Mouse (Mus musculus) thymus, adult 2 months (tissue): ENCODE results near the gene Rgs8. TPM values are rescaled to one million over a fixed set of nuclear protein-coding genes. Genes with fewer than 3 reads are reported as not detected.
A peak's percentile ranks its signal among the peaks of the same experiment; 100 is the strongest.

Experiments used
- DNase-seq: peaks from one replicate; pipeline ENCODE4 v3.0.0; 2021
- H3K27ac ChIP-seq: fragments of 200-500 bp; 2 replicates; pipeline ENCODE4 v1.5.1; 2012; ENCODE audit warnings: low read length, control low read depth; ENCODE audit not compliant: control insufficient read depth, insufficient read depth
- H3K27me3 ChIP-seq: fragments of 200-500 bp; 2 replicates; pipeline ENCODE4 v1.6.1; 2012; ENCODE audit warnings: mild to moderate bottlenecking, low read length, moderate library complexity, mixed read lengths; ENCODE audit not compliant: control insufficient read depth, insufficient read depth
- H3K36me3 ChIP-seq: fragments of 200-500 bp; 2 replicates; pipeline ENCODE4 v1.6.1; 2012; ENCODE audit warnings: mild to moderate bottlenecking, low read length, moderate library complexity; ENCODE audit not compliant: control insufficient read depth, insufficient read depth
- H3K4me1 ChIP-seq: fragments of 200-500 bp; replicated peaks from 2 replicates; pipeline ENCODE4 v1.6.1; 2012; ENCODE audit warnings: low read length; ENCODE audit not compliant: control insufficient read depth, insufficient read depth
- H3K4me3 ChIP-seq: fragments of 200-500 bp; 2 replicates; pipeline ENCODE4 v1.5.1; 2012; ENCODE audit warnings: mild to moderate bottlenecking, low read length, control low read depth, moderate library complexity; ENCODE audit not compliant: control insufficient read depth, insufficient read depth
- CTCF ChIP-seq: fragments of 200-500 bp; IDR thresholded peaks from 2 replicates; pipeline ENCODE4 v1.5.1; 2012; ENCODE audit warnings: mild to moderate bottlenecking, control low read depth, low read length, moderate library complexity, borderline replicate concordance; ENCODE audit not compliant: control insufficient read depth, poor library complexity, insufficient read depth; ENCODE audit errors: extremely low read depth
- POLR2A ChIP-seq: fragments of 200-500 bp; IDR thresholded peaks from 2 replicates; pipeline ENCODE4 v1.6.1; 2012; ENCODE audit warnings: mild to moderate bottlenecking, low read length, control low read depth, moderate library complexity; ENCODE audit not compliant: control insufficient read depth, poor library complexity, insufficient read depth; ENCODE audit errors: extremely low read depth
- WGBS: fragments of 180-500 bp; shearing (Covaris S2); methylation state at CpG from one replicate; pipeline ENCODE4 v1.1.7; 2018; 5-methylcytosine and 5-hydroxymethylcytosine counted together
- polyA plus RNA-seq: library from polyadenylated mRNA; depleted of rRNA; stranded (reverse); fragments of >200 nt; gene quantifications from 2 replicates; pipeline ENCODE4 v1.2.3, GENCODE M21; 2012

Gene Rgs8
- polyA plus RNA-seq, 1 experiment, result 0.20 TPM

- DNase-seq, result no peak
- Histone ChIP-seq H3K4me3 (no peak overlapping the region), H3K27ac (no peak overlapping the region), H3K4me1 (peaks cover 10% of the 10 kb centered on the region), H3K27me3 (no peaks in the 10 kb centered on the region; the same call in 1 of the 2 replicates), H3K36me3 (no peaks in the 10 kb centered on the region)
- TF ChIP-seq CTCF, result no peak
- no peak for TF ChIP-seq POLR2A
- WGBS, result 26% methylated on average over 13 of the region's 13 CpGs
Measured at GRCm38 (mm10) chr1:153739437-153740015, 86.7 kb downstream of the Rgs8 start.

- Histone ChIP-seq H3K27ac (no peak within 1 kb of the TSS), H3K4me3 (peak within 1 kb of the TSS; percentile 8), H3K27me3 (no peaks in the 10 kb centered on the region; the same call in 1 of the 2 replicates), H3K4me1 (peaks cover 10% of the 10 kb centered on the region), H3K36me3 (no peaks in the 10 kb centered on the region)
- no peak for TF ChIP-seq POLR2A
- no peak for TF ChIP-seq CTCF
- 2% methylated on average over 28 of the region's 28 CpGs for WGBS
- peak; percentile 65 for DNase-seq
Measured at GRCm38 (mm10) chr1:153740145-153740544, 87.3 kb downstream of the Rgs8 start, which contains the start of gene Rgs16. Gene Rgs16, plus strand, starts transcription at chr1:153740349.

- WGBS, result 67% methylated on average over 12 of the region's 12 CpGs
- no peak overlapping the region for H3K27ac ChIP-seq
- H3K4me1 ChIP-seq, result peaks cover 10% of the 10 kb centered on the region
- 0 out of 2 replicates have a peak overlapping the region, but pooled peaks have one; percentile 8 for H3K4me3 ChIP-seq
- DNase-seq, result no peak
- H3K36me3 ChIP-seq, result no peaks in the 10 kb centered on the region
- TF ChIP-seq CTCF (no peak), POLR2A (no peak)
- H3K27me3 ChIP-seq, result no peaks in the 10 kb centered on the region; the same call in 1 of the 2 replicates
Measured at GRCm38 (mm10) chr1:153740775-153741400, 88.1 kb downstream of the Rgs8 start.

GRCm38 (mm10) chr1:153741551-153742316, 88.9 kb downstream of the Rgs8 start:
- H3K36me3 ChIP-seq, result no peaks in the 10 kb centered on the region
- 86% methylated on average over 18 of the region's 18 CpGs for WGBS
- no peak overlapping the region for H3K27ac ChIP-seq
- H3K4me3 ChIP-seq, result no peak overlapping the region
- peaks cover 14% of the 10 kb centered on the region for H3K4me1 ChIP-seq
- DNase-seq, result no peak
- TF ChIP-seq POLR2A, result no peak
- no peak for TF ChIP-seq CTCF
- H3K27me3 ChIP-seq, result no peaks in the 10 kb centered on the region; the same call in 1 of the 2 replicates

- H3K27me3 ChIP-seq, result no peaks in the 10 kb centered on the region; the same call in 1 of the 2 replicates
- WGBS, result 53% methylated on average over 11 of the region's 11 CpGs
- no peak overlapping the region for H3K27ac ChIP-seq
- peak; percentile 73 for DNase-seq
- no peak for TF ChIP-seq POLR2A
- TF ChIP-seq CTCF, result no peak
- H3K4me1 ChIP-seq, result peaks cover 14% of the 10 kb centered on the region
- no peak overlapping the region for H3K4me3 ChIP-seq
- H3K36me3 ChIP-seq, result no peaks in the 10 kb centered on the region
Measured at GRCm38 (mm10) chr1:153742374-153743155, 89.7 kb downstream of the Rgs8 start.
